Mouse (Mus musculus) ES-E14 (cell line): ENCODE results near the gene Zfp988. TPM values are rescaled to one million over a fixed set of nuclear protein-coding genes. Genes with fewer than 3 reads are reported as not detected.
"Not testable (repeated sequence)": the region's sequence is repeated elsewhere in the genome, so short reads cannot be mapped to it uniquely, and the experiment has no call there.

Source experiments
- DNase-seq: peaks from one replicate; pipeline ENCODE4 v3.0.0-alpha.2; 2013; ENCODE audit warnings: low read depth, low spot score
- H3K27ac ChIP-seq: 2 replicates; pipeline ENCODE4 v1.5.1; 2012; ENCODE audit warnings: low read depth, mild to moderate bottlenecking, low read length, moderate library complexity, mixed read lengths; ENCODE audit not compliant: poor library complexity, insufficient read depth, severe bottlenecking
- H3K36me3 ChIP-seq: 2 replicates; pipeline ENCODE4 v1.6.1; 2012; ENCODE audit warnings: mild to moderate bottlenecking, low read length, moderate library complexity, mixed read lengths; ENCODE audit not compliant: control insufficient read depth, poor library complexity, insufficient read depth, severe bottlenecking
- H3K4me1 ChIP-seq, 2 experiments: fragments of 150-350 bp in 1 of 2; sonication (generic) in 1 of 2; 2 replicates each; pipeline ENCODE4 v1.6.1; 2012; ENCODE audit warnings: low read length in 2 of 2, mild to moderate bottlenecking in 1 of 2, mixed read lengths in 1 of 2; ENCODE audit not compliant: control insufficient read depth in 2 of 2, insufficient read depth in 2 of 2, poor library complexity in 1 of 2
- H3K4me3 ChIP-seq, 2 experiments: fragments of 150-350 bp in 1 of 2; sonication (generic) in 1 of 2; 2 replicates each; pipeline ENCODE4 v1.5.1; 2012; ENCODE audit warnings: low read length in 2 of 2, low read depth in 1 of 2, mild to moderate bottlenecking in 1 of 2, mixed read lengths in 1 of 2; ENCODE audit not compliant: insufficient read depth in 1 of 2, poor library complexity in 1 of 2, severe bottlenecking in 1 of 2
- H3K9ac ChIP-seq: 2 replicates; pipeline ENCODE4 v1.6.1; 2012; ENCODE audit warnings: low read depth, mild to moderate bottlenecking, low read length, mixed read lengths; ENCODE audit not compliant: poor library complexity, insufficient read depth, severe bottlenecking
- H3K9me3 ChIP-seq: fragments of 150-350 bp; sonication (generic); 2 replicates; pipeline ENCODE4 v1.6.1; 2012; ENCODE audit warnings: low read depth, mild to moderate bottlenecking, low read length; ENCODE audit not compliant: control insufficient read depth, insufficient read depth
- CHD2 ChIP-seq: IDR thresholded peaks from 2 replicates; pipeline ENCODE4 v1.6.1; 2014; ENCODE audit warnings: mild to moderate bottlenecking, low read depth, low read length, inconsistent platforms
- HCFC1 ChIP-seq: IDR thresholded peaks from 2 replicates; pipeline ENCODE4 v1.6.1; 2012; ENCODE audit warnings: low read length, inconsistent platforms, borderline replicate concordance; ENCODE audit not compliant: insufficient read depth
- MAFK ChIP-seq: IDR thresholded peaks from 2 replicates; pipeline ENCODE4 v1.6.1; 2014; ENCODE audit warnings: mild to moderate bottlenecking, low read depth, low read length, inconsistent platforms; ENCODE audit not compliant: insufficient read depth
- ZC3H11A ChIP-seq: IDR thresholded peaks from 2 replicates; pipeline ENCODE4 v1.6.1; 2012; ENCODE audit warnings: low read depth, mild to moderate bottlenecking, inconsistent platforms, low read length, borderline replicate concordance
- ZNF384 ChIP-seq: IDR thresholded peaks from 2 replicates; pipeline ENCODE4 v1.6.1; 2012; ENCODE audit warnings: low read depth, low read length, inconsistent platforms
- in situ Hi-C, 2 experiments: fragments of 600-800 bp; cut with MboI; formaldehyde crosslinking; loops; one replicate each; pipeline ENCODE4 v1.15.1; 2025; ENCODE audit warnings: low sequenced_read_pairs in 2 of 2, inconsistent platforms in 1 of 2; ENCODE audit not compliant: unreplicated experiment in 2 of 2
- total RNA-seq: library from RNA; depleted of rRNA; stranded (reverse); fragments of 300-350 nt; gene quantifications from 2 replicates; pipeline ENCODE4 v1.2.3, GENCODE M21; 2012

Zfp988 gene
- total RNA-seq, 1 experiment, result 88.8 TPM

- not testable (repeated sequence) for H3K9ac ChIP-seq, H3K4me3 ChIP-seq, H3K27ac ChIP-seq, DNase-seq, H3K4me1 ChIP-seq, H3K36me3 ChIP-seq
- H3K9me3 ChIP-seq, result peaks cover 18% of the 10 kb centered on the region
- in situ Hi-C loops, result loop anchor here in 1 of 2 experiments (25.0 kb wide), 1 partner anchor 1799 kb away; no protein-coding TSS in a partner anchor
Measured at GRCm38 (mm10) chr4:147336368-147337195, 31.1 kb downstream of the Zfp988 start.

- not testable (repeated sequence) for DNase-seq, H3K27ac ChIP-seq, H3K9ac ChIP-seq, H3K4me1 ChIP-seq, H3K4me3 ChIP-seq, H3K36me3 ChIP-seq
- in situ Hi-C loops, result loop anchor here in 1 of 2 experiments (25.0 kb wide), 1 partner anchor 1800 kb away; no protein-coding TSS in a partner anchor
- peaks cover 18% of the 10 kb centered on the region for H3K9me3 ChIP-seq
Measured at GRCm38 (mm10) chr4:147337520-147337919, 32.0 kb downstream of the Zfp988 start.

- in situ Hi-C loops, result loop anchor here in 1 of 2 experiments (25.0 kb wide), 1 partner anchor 1801 kb away; no protein-coding TSS in a partner anchor
- Histone ChIP-seq H3K9me3 (peaks cover 17% of the 10 kb centered on the region), H3K4me3 (no peak overlapping the region), H3K27ac (no peak overlapping the region), H3K36me3 (no peaks in the 10 kb centered on the region), H3K9ac (no peak overlapping the region), H3K4me1 (no peaks in the 10 kb centered on the region)
- TF ChIP-seq ZNF384 (no peak), ZC3H11A (no peak), CHD2 (no peak), HCFC1 (no peak), MAFK (no peak)
- no peak for DNase-seq
Measured at GRCm38 (mm10) chr4:147338032-147338610, 32.6 kb downstream of the Zfp988 start.

GRCm38 (mm10) chr4:147338706-147339105 is 33.2 kb downstream of the Zfp988 start:
- H3K27ac ChIP-seq, H3K4me3 ChIP-seq, H3K4me1 ChIP-seq, DNase-seq, H3K9ac ChIP-seq, H3K36me3 ChIP-seq: not testable (repeated sequence)
- peaks cover 12% of the 10 kb centered on the region for H3K9me3 ChIP-seq
- in situ Hi-C loops, result loop anchor here in 1 of 2 experiments (25.0 kb wide), 1 partner anchor 1801 kb away; no protein-coding TSS in a partner anchor

- not testable (repeated sequence) for H3K27ac ChIP-seq, DNase-seq, H3K9ac ChIP-seq, H3K4me3 ChIP-seq, H3K4me1 ChIP-seq, H3K36me3 ChIP-seq
- H3K9me3 ChIP-seq, result peaks cover 12% of the 10 kb centered on the region
- in situ Hi-C loops, result loop anchor here in 1 of 2 experiments (25.0 kb wide), 1 partner anchor 1802 kb away; no protein-coding TSS in a partner anchor
Measured at GRCm38 (mm10) chr4:147339601-147340219, 34.2 kb downstream of the Zfp988 start.
